Mouse (Mus musculus) heart, postnatal 0 days (tissue): ENCODE results near the gene Atp8a1. TPM values are rescaled to one million over a fixed set of nuclear protein-coding genes. Genes with fewer than 3 reads are reported as not detected.

Experiments used
- ATAC-seq: fragments of 200-750 bp; cut with Nextera tagmentation; 2 replicates; pipeline ENCODE4 v1.8.0; 2017; ENCODE audit warnings: low read depth, moderate number of reproducible peaks, moderate library complexity; ENCODE audit not compliant: insufficient read depth
- DNase-seq: peaks from one replicate; pipeline ENCODE4 v3.0.0-alpha.2; 2016; ENCODE audit warnings: low spot score
- H3K27ac ChIP-seq: fragments of 300-500 bp; sonication (generic); 2 replicates; pipeline ENCODE4 v1.5.1; 2014; ENCODE audit warnings: low read depth, mild to moderate bottlenecking
- H3K27me3 ChIP-seq: fragments of 300-500 bp; sonication (generic); 2 replicates; pipeline ENCODE4 v1.6.1; 2014; ENCODE audit warnings: low read length, mixed read lengths; ENCODE audit not compliant: control insufficient read depth, insufficient read depth
- H3K36me3 ChIP-seq: fragments of 300-500 bp; sonication (generic); replicated peaks from 2 replicates; pipeline ENCODE4 v1.6.1; 2014; ENCODE audit warnings: low read length, mixed read lengths; ENCODE audit not compliant: control insufficient read depth, insufficient read depth
- H3K4me1 ChIP-seq: fragments of 300-500 bp; sonication (generic); 2 replicates; pipeline ENCODE4 v1.6.1; 2014; ENCODE audit warnings: antibody characterized with exemption; ENCODE audit not compliant: control insufficient read depth, insufficient read depth
- H3K4me2 ChIP-seq: fragments of 300-500 bp; sonication (generic); 2 replicates; pipeline ENCODE4 v1.6.1; 2014; ENCODE audit warnings: low read depth, mild to moderate bottlenecking, low read length, moderate library complexity
- H3K4me3 ChIP-seq: fragments of 300-500 bp; sonication (generic); 2 replicates; pipeline ENCODE4 v1.5.1; 2014; ENCODE audit warnings: low read depth, low read length
- H3K9ac ChIP-seq: fragments of 300-500 bp; sonication (generic); replicated peaks from 2 replicates; pipeline ENCODE4 v1.6.1; 2014; ENCODE audit warnings: low read depth, low read length, mixed read lengths
- H3K9me3 ChIP-seq: fragments of 300-500 bp; sonication (generic); replicated peaks from 2 replicates; pipeline ENCODE4 v1.6.1; 2016; ENCODE audit warnings: low read length; ENCODE audit not compliant: control insufficient read depth
- CTCF ChIP-seq: IDR thresholded peaks from 2 replicates; pipeline ENCODE4 v1.5.1; 2016; ENCODE audit warnings: antibody characterized with exemption, control low read depth, low read depth
- EP300 ChIP-seq: IDR thresholded peaks from 2 replicates; pipeline ENCODE4 v1.6.1; 2016; ENCODE audit warnings: antibody characterized with exemption, low read depth
- WGBS: fragments of 180-500 bp; shearing (Covaris S2); extraction: QIAGEN DNeasy Blood & Tissue Kit; methylation state at CpG from one replicate; pipeline ENCODE4 v1.1.7; 2014; 5-methylcytosine and 5-hydroxymethylcytosine counted together
- polyA plus RNA-seq: library from polyadenylated mRNA; unstranded; fragments of >200 nt; fragmentation: Nextera tagmentation; extraction: Ambion mirVana; gene quantifications from 2 replicates; pipeline ENCODE4 v1.2.1, GENCODE M21; 2015
- total RNA-seq: library from RNA; depleted of rRNA; stranded (reverse); fragments of >200 nt; gene quantifications from 2 replicates; pipeline ENCODE4 v1.2.3, GENCODE M21; 2014; ENCODE audit warnings: low replicate concordance

Atp8a1 gene
- total and polyA plus RNA-seq, 2 experiments from 2014 or later, result 5.8 to 17.0 TPM

DNA sequence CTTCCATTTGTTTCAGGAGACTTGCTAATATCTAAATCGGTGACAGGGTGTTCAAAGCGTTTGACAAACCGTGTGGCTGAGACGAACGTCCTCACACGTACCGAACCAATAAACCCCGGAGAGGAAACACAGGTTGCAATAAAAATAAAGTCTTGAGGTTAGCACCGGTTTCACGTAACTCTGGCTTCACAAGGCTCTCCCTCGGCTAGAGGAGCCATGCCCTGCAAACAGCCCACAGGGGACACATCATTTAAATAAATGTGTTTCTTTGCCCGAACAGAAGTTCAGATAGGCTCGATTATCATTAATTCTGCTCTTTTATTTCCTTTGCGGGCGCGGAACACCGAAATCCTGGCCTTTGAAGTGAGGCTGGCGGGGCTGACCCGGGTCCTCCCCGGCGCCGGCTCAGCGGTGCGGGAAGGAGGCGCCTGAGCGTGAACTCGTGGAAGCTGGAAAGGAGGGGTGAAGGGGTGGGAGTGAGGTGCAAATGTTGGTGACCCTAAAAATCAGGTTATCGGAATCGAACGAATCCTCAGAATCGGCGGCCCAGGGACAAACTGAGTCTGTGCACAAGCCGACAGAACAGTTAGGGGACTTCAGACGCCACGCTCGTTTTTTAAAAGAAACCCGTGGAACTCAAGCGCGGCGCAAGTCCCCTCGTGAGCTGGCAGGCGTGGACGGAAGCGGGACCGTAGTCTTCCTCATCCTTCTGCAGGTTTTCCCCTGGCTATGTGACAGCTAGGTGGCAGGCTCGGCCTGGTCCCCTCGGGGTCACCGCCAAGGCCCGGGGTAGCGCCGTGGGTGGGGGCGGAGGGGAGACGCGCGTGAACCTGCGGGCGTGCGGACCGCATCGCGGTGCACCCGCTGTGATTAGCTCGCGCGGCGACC is 240.1 kb downstream of the Atp8a1 start:
- under 1% methylated on average over 66 of the region's 66 CpGs for WGBS
- peak; percentile 30 for TF ChIP-seq CTCF
- TF ChIP-seq EP300, result no peak
- peak; percentile 38 for DNase-seq

DNA sequence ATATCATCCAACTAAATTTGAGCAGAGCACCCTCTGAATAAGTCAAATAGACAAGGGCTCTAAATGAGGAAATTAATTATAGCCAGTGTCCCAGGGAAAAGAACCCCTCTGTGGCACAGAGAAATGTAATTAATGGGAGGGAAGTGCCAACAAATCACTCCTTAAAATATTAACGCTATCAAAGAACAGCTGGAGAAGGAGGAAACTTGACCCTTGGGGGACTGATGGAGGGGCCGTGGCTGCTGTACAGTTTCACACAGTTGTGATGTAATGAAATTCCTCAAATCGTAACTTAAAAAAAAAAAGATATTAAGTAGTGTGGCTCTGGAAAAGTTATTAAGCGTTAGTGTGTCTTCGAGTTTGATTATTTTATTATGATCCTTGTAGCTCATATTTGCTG is 241.3 kb downstream of the Atp8a1 start:
- Histone ChIP-seq H3K36me3 (no peaks in the 10 kb centered on the region), H3K9ac (no peak overlapping the region), H3K4me3 (no peak overlapping the region), H3K9me3 (no peaks in the 10 kb centered on the region), H3K27me3 (peaks cover 70% of the 10 kb centered on the region), H3K4me2 (no peak overlapping the region), H3K27ac (no peak overlapping the region), H3K4me1 (peaks cover 14% of the 10 kb centered on the region; the same call in 1 of the 2 replicates)
- ATAC-seq (no peak), DNase-seq (no peak)
- TF ChIP-seq EP300 (no peak), CTCF (no peak)
- WGBS, result 36% methylated on average over 5 of the region's 5 CpGs

More for the DNA sequence above, 240.1 kb downstream of the Atp8a1 start:
- Histone ChIP-seq H3K4me2 (peak overlapping the region; percentile 80), H3K36me3 (no peaks in the 10 kb centered on the region), H3K27ac (no peak overlapping the region), H3K9ac (0 out of 2 replicates have a peak overlapping the region, but pooled peaks have one; percentile 33), H3K27me3 (peaks cover 76% of the 10 kb centered on the region), H3K4me1 (peaks cover 14% of the 10 kb centered on the region; the same call in 1 of the 2 replicates), H3K9me3 (no peaks in the 10 kb centered on the region), H3K4me3 (peak overlapping the region; percentile 50)
- ATAC-seq, result peak; percentile 54

DNA sequence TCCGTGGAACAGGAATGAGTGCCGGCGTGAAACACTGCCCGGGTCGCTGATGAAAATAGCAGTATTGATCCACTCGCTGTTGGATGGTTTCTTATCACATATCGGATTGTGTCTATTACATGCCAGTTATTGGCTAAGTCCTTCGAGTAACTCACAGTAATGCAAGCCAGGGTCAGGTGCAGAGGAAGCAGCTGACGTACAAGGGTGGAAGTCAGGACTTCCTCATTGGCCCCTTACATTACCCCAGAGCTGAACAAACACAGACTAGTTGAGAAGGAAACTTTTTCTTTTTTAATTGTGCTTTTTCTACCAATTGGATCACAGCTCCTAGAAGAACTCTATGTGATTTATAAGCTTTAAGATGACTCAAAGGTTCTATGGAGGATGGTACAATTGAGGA is 247.3 kb downstream of the Atp8a1 start:
- TF ChIP-seq EP300 (no peak), CTCF (no peak)
- Histone ChIP-seq H3K27ac (no peak overlapping the region), H3K4me2 (no peak overlapping the region), H3K4me1 (no peaks in the 10 kb centered on the region), H3K27me3 (peaks cover 14% of the 10 kb centered on the region; the same call in 1 of the 2 replicates), H3K4me3 (no peak overlapping the region), H3K36me3 (no peaks in the 10 kb centered on the region), H3K9ac (no peak overlapping the region), H3K9me3 (no peaks in the 10 kb centered on the region)
- ATAC-seq (no peak), DNase-seq (no peak)
- 81% methylated on average over 9 of the region's 9 CpGs for WGBS

DNA sequence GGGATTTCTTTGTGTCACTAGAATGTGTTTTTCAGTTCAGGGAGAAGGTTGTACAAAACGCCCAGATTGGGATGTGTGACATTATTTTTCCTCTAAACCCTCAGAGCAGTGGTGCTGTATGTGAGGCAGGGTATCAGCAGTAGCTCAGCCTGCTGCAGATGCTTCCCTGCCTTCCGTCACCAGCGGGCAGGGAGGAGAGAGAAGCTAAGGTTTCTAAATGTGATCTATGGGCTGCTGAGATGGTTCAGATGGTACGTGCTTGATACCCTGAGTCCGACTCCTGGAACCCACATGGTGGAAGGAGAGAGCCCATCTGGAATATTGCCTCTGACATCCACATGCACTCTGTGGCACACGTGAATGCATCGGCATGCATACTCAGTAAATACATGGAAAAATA is 251.6 kb downstream of the Atp8a1 start:
- ATAC-seq (no peak), DNase-seq (no peak)
- TF ChIP-seq EP300 (no peak), CTCF (no peak)
- Histone ChIP-seq H3K9ac (no peak overlapping the region), H3K27me3 (no peaks in the 10 kb centered on the region), H3K4me2 (no peak overlapping the region), H3K4me3 (no peak overlapping the region), H3K27ac (no peak overlapping the region), H3K36me3 (no peaks in the 10 kb centered on the region), H3K4me1 (no peaks in the 10 kb centered on the region), H3K9me3 (no peaks in the 10 kb centered on the region)
- 74% methylated on average over 7 of the region's 7 CpGs for WGBS

DNA sequence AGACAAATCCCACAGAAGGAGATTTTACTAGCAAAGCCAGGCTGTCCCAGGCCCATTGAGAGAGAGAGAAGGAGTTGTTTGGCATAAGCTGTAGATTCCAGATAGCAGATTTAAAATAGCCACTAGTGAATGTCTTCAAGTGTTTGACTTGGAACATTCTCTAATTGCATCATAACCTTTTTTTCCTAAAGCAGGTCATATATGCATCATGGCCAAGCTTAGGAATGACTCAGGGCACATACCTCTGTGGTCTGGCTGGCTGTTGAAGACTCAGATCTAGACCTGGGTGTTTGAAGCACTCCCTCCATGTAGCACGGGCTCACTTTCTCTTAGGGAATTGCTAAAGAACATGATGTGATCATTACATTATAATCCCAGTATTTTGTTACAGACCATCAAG is 252.2 kb downstream of the Atp8a1 start:
- no peaks in the 10 kb centered on the region for H3K9me3 ChIP-seq
- H3K27ac ChIP-seq, result no peak overlapping the region
- H3K27me3 ChIP-seq, result no peaks in the 10 kb centered on the region
- no peak overlapping the region for H3K4me2 ChIP-seq
- TF ChIP-seq EP300 (no peak), CTCF (no peak)
- 47% methylated on average over 1 of the region's 1 CpGs for WGBS
- H3K9ac ChIP-seq, result no peak overlapping the region
- H3K4me3 ChIP-seq, result no peak overlapping the region
- ATAC-seq, result no peak; the same call in 1 of the 2 replicates
- no peaks in the 10 kb centered on the region for H3K36me3 ChIP-seq
- no peak for DNase-seq
- no peaks in the 10 kb centered on the region for H3K4me1 ChIP-seq
